Mouse (Mus musculus) cerebellum, adult 9-11 months (tissue): Measurements from ENCODE around the gene Selenbp1.

Source experiments
- DNase-seq: peaks from one replicate; pipeline ENCODE4 v3.0.0; 2022

Selenbp1 gene

DNA sequence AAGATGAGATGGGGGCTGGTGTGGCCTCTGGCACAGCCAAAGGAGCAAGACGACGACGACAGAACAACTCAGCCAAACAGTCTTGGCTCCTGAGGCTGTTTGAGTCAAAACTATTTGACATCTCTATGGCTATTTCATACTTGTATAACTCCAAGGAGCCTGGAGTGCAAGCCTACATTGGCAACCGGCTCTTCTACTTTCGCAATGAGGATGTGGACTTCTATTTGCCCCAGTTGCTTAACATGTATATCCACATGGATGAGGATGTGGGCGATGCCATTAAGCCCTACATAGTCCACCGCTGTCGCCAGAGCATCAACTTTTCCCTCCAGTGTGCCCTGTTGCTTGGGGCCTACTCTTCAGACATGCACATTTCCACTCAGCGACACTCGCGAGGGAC is 51.5 kb downstream of the Selenbp1 start:
- DNase-seq = no peak

DNA sequence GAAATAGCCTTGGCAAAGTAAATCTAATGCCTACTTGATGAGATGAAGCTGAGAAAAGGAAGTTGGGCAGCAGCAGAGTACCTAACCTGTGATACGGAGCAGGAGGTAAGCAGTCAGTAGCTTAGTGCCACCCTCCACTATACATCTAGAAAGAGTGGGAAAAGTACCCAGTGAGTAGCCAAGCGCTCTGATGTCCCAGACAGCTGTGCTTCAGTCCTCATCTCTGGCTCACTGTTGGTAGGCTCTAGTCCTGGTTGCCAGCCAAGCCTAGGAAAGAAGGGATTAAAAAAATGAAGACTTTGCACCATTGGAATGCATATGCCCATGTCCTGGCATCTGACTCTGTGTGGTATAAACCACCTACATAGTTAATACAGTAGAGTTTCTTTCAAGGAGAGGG is 52.7 kb downstream of the Selenbp1 start:
- no peak for DNase-seq

DNA sequence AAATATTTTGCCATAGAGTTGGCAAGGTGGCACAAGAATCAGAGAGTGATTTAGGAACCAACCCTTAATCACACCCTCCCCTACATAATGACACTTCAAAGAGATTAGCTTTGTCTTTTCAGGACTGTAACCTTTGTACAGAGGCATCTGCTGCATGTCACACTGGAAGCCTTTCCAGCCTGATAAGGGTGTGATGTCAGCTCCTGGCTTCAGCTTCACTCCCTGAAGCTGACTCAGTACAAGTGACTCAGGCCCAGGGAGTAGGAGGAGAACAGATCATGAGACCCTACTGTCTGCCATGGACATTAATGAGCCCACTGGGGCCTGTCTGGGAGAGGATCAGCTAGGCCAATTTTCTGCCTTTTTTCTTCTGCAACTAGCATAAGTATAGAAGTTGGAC is 54.7 kb downstream of the Selenbp1 start:
- no peak for DNase-seq

DNA sequence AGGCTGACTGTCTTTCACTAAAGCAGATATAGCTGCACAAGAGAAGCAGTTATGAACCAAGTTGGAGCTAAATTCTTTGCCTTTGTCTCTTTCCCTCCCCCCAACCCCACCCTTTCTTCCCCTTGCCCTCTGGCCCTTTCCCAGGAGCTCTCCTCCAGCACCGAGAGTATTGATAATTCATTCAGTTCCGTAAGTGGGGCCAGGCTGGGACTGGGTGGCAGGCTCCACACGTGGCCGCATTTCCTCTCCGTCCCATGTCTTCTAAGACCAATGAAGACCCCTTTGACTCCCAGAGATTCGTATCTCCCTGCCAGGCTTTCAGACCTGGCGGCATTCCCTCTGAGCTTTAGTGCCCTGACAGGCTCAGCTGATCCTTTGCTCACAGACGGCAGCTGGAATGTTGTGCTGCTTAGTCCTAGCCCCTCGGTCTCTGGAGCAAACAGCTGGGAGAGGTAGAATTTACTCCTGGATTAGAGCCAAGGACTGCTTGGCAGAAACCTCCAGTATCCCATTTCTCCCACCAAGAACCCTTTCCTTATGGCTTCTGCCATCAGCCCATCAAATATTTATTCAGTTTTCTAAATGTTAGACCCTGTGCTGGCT is 56.4 kb downstream of the Selenbp1 start:
- no peak for DNase-seq
